Mouse (Mus musculus): Measurements from ENCODE around the gene Chrnb1. TPM values are rescaled to one million over a fixed set of nuclear protein-coding genes. Genes with fewer than 3 reads are reported as not detected.
A peak's percentile ranks its signal among the peaks of the same experiment; 100 is the strongest.

Chrnb1 gene
- polyA plus RNA-seq, 1 experiment from 2014 or later, result 1.2 TPM

DNA sequence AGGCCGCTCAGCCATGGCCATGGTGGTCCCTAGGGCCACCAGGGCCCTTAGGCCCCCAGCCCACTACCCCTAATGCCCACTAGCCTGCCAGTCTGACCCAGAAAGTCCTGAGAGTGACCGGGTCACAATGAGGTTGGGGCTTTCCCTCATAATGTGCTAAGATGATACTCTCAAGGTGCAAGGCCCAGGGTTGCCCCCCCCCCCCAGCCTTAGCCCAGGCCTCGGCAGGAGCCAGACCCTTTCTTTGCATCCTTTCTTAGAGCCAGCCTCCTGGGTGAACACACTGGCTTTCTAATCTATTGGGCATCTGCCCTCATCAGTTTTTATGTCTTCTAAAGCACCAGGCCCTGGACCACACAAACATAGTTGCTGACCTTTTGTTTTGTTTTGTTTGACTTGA, 26.3 kb upstream of the Chrnb1 start, which contains the start of gene Spem1:
TSS of gene Spem1 (minus strand) at position 101 of the 400 bp plus-strand sequence.
- Histone ChIP-seq H3K4me2 (replicated peaks) (no peak within 1 kb of the TSS), H3K27ac (replicated peaks) (no peak within 1 kb of the TSS), H3K36me3 (peaks cover 29% of the 10 kb centered on the region), H3K9me3 (no peaks in the 10 kb centered on the region), H3K4me1 (no peaks in the 10 kb centered on the region), H3K4me3 (no peak within 1 kb of the TSS), H3K27me3 (no peaks in the 10 kb centered on the region), H3K9ac (replicated peaks) (no peak within 1 kb of the TSS)
- whole genome bisulfite sequencing, result 86% methylated on average over 3 of the region's 3 CpGs
- ATAC-seq (replicated peaks), result no peak

DNA sequence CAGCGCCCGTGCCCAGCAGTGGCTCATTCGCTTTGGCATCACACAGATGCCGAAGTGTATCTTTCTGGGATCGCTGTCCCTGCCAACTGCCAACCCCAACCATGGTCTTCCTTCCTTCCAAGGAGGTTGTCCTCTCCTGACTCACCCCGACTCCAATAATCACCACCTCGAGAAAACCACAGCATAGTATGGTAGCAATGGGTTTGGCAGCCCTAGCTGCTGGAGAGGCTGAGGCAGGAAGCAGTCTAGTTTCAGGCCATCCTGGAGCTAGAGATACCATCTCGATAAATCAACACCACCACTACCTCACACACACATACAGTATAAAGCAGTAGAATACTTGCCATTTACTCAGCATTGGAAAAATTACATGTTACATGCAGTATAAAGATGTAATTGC, 23.1 kb upstream of the Chrnb1 start:
- Histone ChIP-seq H3K9ac (replicated peaks) (no peak overlapping the region), H3K4me3 (no peak overlapping the region), H3K9me3 (no peaks in the 10 kb centered on the region), H3K4me1 (no peaks in the 10 kb centered on the region), H3K27ac (replicated peaks) (no peak overlapping the region), H3K27me3 (no peaks in the 10 kb centered on the region), H3K36me3 (no peaks in the 10 kb centered on the region; the same call in 1 of the 2 replicates), H3K4me2 (replicated peaks) (no peak overlapping the region)
- 93% methylated on average over 8 of the region's 8 CpGs for WGBS
- ATAC-seq (replicated peaks), result no peak

DNA sequence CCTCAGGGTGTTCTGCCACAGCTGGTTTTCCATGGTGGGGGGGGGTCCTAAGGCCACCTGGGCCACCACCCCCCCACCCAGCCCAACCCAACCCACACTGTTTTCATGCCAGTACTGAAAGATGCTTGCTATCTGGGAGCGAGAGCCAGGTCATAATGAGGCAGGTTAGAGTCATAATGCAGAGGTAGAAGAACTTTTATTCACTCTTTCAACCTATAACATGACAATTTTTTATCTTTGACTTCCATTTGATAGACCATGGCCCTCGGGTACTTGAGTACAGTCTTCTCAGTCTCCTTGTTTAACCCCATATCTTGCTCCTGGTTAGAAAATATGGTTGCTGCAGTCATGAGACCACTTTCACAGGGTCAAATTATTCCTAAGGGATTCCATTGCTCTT, 22.6 kb upstream of the Chrnb1 start, which contains the start of gene Spem2:
TSS of gene Spem2 (minus strand) at position 101 of the 400 bp plus-strand sequence.
- 89% methylated on average over 2 of the region's 2 CpGs for WGBS

DNA sequence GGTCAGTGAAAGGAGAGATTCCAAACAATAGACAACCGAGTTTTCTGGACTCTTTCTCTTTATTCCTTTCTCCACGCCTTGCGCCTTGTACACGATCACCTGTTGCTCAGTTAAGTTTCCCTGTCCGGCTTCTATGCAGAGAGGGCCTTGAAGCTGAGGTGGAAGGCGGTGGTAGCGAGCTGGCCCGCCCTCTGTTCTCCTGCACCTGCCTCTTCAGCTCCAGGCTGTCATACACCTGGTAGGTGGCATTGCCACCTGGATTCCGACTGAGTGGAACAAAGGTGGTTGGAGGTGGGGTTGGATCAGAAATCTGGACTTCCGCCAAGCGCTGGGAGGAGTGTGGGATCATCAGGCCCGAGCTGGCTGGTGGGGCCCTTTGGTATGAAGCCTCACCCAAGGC, 20.8 kb upstream of the Chrnb1 start:
- Histone ChIP-seq H3K27me3 (no peaks in the 10 kb centered on the region), H3K4me2 (replicated peaks) (no peak overlapping the region), H3K4me3 (no peak overlapping the region), H3K9me3 (no peaks in the 10 kb centered on the region), H3K4me1 (no peaks in the 10 kb centered on the region), H3K27ac (replicated peaks) (no peak overlapping the region), H3K9ac (replicated peaks) (no peak overlapping the region), H3K36me3 (no peaks in the 10 kb centered on the region)
- no peak for ATAC-seq (replicated peaks)
- 94% methylated on average over 12 of the region's 12 CpGs for WGBS

More for the DNA sequence above, 22.6 kb upstream of the Chrnb1 start, which contains the start of gene Spem2:
- ATAC-seq (replicated peaks), result no peak
- Histone ChIP-seq H3K4me1 (no peaks in the 10 kb centered on the region), H3K4me3 (no peak within 1 kb of the TSS), H3K9ac (replicated peaks) (no peak within 1 kb of the TSS), H3K27me3 (no peaks in the 10 kb centered on the region), H3K4me2 (replicated peaks) (no peak within 1 kb of the TSS), H3K9me3 (no peaks in the 10 kb centered on the region), H3K27ac (replicated peaks) (no peak within 1 kb of the TSS), H3K36me3 (no peaks in the 10 kb centered on the region)

DNA sequence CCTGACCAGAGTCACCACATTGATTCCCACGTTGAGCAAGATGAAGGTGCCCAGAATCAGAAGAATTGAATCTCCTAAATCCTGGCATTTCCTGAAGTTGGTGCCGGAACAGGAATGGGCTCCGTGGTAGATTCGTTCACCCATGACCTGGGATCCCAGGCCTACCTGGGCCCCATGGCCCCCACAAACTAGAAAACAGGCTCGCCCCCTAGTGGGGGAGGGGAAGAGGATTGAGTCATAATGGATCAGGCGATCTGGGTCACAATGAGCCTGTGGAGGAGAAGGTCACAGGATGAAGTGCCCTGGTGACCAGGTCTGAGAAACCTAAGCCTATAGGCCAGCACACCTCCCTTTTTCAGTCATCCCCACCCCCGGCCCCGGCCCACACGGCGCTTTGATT, 19.4 kb upstream of the Chrnb1 start, which contains the start of gene Gm39566:
TSS of gene Gm39566 (minus strand) at position 144 of the 400 bp plus-strand sequence.
- no peaks in the 10 kb centered on the region for H3K27me3 ChIP-seq
- H3K4me1 ChIP-seq, result no peaks in the 10 kb centered on the region
- H3K9me3 ChIP-seq, result no peaks in the 10 kb centered on the region
- no peak within 1 kb of the TSS for H3K4me2 ChIP-seq (replicated peaks)
- ATAC-seq (replicated peaks), result no peak
- no peak within 1 kb of the TSS for H3K4me3 ChIP-seq
- H3K9ac ChIP-seq (replicated peaks), result no peak within 1 kb of the TSS
- H3K27ac ChIP-seq (replicated peaks), result no peak within 1 kb of the TSS
- 65% methylated on average over 10 of the region's 10 CpGs for WGBS
- no peaks in the 10 kb centered on the region for H3K36me3 ChIP-seq

DNA sequence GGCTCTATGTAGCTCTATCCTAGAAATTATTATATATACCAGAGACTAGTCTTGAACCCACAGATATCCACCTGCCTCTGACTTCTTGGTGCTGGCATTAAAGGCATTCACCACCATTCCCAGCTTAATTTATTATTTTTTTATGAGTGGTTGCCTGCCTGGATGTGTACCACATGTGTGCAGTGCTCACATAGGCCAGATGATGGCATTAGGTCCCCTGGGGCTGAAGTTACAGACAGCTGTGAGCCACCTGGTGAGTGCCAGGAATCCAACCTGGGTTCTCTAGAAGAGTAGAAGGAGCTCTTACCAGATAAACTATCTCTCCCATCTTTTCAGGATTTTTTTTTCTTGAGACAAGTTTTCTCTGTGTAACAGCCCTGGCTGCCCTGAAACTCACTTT, 14.5 kb upstream of the Chrnb1 start:
- Histone ChIP-seq H3K9ac (replicated peaks) (no peak overlapping the region), H3K9me3 (no peaks in the 10 kb centered on the region), H3K4me3 (no peak overlapping the region), H3K36me3 (no peaks in the 10 kb centered on the region), H3K4me1 (0 out of 2 replicates have a peak, but pooled peaks cover 3% of the 10 kb centered on the region), H3K4me2 (replicated peaks) (no peak overlapping the region), H3K27ac (replicated peaks) (no peak overlapping the region), H3K27me3 (peaks cover 11% of the 10 kb centered on the region)
- no peak for ATAC-seq (replicated peaks)

DNA sequence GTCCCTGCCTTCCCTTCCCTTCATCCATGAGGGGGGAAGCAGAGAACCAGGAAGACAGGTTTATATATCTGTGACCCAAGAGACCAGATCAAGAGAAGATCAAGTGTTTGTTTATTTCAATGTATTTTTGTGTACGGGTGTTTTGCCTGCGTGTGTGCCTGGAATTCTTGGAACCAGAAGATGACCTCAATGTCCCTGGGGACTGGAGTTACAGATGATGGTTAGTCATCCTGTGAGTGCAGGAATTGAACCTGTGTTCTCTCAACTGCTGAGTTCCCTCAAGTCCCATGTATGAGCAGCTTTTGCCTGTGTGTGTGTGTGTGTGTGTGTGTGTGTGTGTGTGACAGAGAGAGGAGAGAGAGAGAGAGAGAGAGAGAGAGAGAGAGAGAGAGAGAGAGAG, 11.9 kb upstream of the Chrnb1 start:
- H3K4me2 ChIP-seq (replicated peaks), result no peak overlapping the region
- H3K9me3 ChIP-seq, result no peaks in the 10 kb centered on the region
- H3K27me3 ChIP-seq, result peaks cover 19% of the 10 kb centered on the region
- 86% methylated on average over 2 of the region's 2 CpGs for WGBS
- peaks cover 29% of the 10 kb centered on the region for H3K4me1 ChIP-seq
- no peak overlapping the region for H3K4me3 ChIP-seq
- ATAC-seq (replicated peaks), result no peak
- H3K27ac ChIP-seq (replicated peaks), result no peak overlapping the region
- no peak overlapping the region for H3K9ac ChIP-seq (replicated peaks)
- no peaks in the 10 kb centered on the region for H3K36me3 ChIP-seq

DNA sequence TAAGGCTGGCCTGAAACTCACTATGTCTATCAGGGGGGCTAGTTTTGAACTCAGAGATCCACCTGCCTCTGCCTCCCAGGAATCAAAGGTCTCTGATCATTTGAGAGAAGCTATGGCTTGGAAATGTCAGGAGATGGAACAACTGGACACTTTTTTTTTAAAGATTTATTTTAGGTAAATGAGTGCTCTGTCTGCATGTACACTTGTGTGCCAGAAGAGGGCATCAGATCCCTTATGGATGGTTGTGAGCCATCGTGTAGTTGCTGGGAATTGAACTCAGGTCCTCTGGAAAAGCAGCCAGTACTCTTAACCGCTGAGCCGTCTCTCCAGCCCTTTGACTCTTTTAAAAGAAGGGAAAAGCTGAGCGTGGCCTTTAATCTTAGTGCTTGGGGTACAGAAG, 10.6 kb upstream of the Chrnb1 start:
- peaks cover 42% of the 10 kb centered on the region for H3K4me1 ChIP-seq

DNA sequence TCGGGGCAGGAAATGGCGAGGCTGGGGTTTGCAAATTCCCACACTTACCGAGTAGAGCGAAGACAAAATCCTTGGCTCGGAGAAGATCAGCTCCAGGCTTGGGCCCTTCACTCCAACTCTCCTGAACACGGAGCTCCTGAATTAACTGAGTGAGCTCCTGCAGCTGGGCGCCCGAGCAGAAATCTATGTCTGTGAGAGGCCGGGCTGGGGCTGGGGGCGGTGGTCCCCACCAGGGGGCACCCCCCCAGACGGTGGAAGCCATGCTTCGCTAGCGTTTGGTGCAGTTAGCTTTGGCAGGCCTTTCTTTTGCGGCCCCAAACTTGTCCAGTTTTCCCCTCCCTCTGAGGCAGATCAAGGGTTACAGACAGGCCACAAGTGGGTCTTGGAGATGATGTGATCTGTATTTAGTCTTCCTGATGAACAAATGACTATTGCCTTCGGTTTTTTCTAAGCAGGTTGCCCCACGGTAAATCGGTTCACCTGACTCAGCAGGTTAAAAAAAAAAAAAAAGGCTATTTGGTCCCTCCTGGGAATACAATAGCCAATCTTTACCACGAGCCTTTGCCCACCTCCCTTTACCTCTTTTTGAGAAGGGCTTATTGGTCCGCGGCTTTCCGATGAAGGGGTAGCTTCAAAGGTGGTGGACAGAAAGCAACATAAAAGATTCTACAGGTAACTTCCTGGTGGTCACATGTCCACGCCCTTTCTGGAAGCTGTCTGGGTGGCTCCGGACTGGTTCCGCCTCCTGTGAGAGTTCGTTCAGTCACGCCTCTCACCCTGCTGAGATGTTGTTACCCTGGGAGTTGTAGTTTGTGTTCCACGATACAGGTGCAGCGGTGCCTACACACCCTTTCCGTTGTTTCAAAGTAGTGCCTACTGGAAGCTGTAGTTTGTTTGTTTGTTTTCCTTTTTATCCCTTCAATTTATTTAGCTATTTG, 9.5 kb upstream of the Chrnb1 start, which contains the start of gene Tmem102:
TSS of gene Tmem102 (minus strand) at position 653 of the 938 bp plus-strand sequence.
- Histone ChIP-seq H3K27me3 (peaks cover 19% of the 10 kb centered on the region), H3K9ac (replicated peaks) (no peak within 1 kb of the TSS), H3K27ac (replicated peaks) (no peak within 1 kb of the TSS), H3K9me3 (no peaks in the 10 kb centered on the region), H3K4me3 (0 out of 2 replicates have a peak within 1 kb of the TSS, but pooled peaks have one; percentile 68), H3K4me1 (peaks cover 46% of the 10 kb centered on the region), H3K4me2 (replicated peaks) (peak within 1 kb of the TSS; percentile 98), H3K36me3 (no peaks in the 10 kb centered on the region)
- WGBS, result 4% methylated on average over 29 of the region's 29 CpGs
- ATAC-seq (replicated peaks), result no peak

More for the DNA sequence above, 10.6 kb upstream of the Chrnb1 start:
- Histone ChIP-seq H3K9me3 (no peaks in the 10 kb centered on the region), H3K9ac (replicated peaks) (no peak overlapping the region), H3K27me3 (peaks cover 19% of the 10 kb centered on the region), H3K27ac (replicated peaks) (no peak overlapping the region), H3K4me3 (no peak overlapping the region), H3K4me2 (replicated peaks) (no peak overlapping the region), H3K36me3 (no peaks in the 10 kb centered on the region)
- WGBS, result 84% methylated on average over 4 of the region's 4 CpGs
- ATAC-seq (replicated peaks), result no peak

DNA sequence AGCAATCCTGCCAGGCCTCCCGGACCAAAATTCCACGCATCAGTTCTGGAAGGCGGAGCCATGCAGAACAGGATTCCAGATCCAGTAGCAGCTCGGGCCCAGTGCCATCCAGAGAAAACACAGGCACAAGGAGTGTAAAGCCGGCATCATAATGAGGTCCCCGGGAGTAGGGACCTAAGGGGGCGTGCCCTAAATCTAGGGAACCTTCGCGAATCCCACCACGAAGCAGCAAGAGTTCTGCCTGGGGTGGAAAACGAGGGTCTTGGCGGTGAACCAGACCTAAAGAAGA, 8.9 kb upstream of the Chrnb1 start:
- no peak overlapping the region for H3K9ac ChIP-seq (replicated peaks)
- 0 out of 2 replicates have a peak overlapping the region, but pooled peaks have one; percentile 68 for H3K4me3 ChIP-seq
- H3K36me3 ChIP-seq, result no peaks in the 10 kb centered on the region
- H3K27ac ChIP-seq (replicated peaks), result no peak overlapping the region
- WGBS, result 6% methylated on average over 12 of the region's 12 CpGs
- no peak for ATAC-seq (replicated peaks)
- peak overlapping the region; percentile 98 for H3K4me2 ChIP-seq (replicated peaks)
- H3K9me3 ChIP-seq, result no peaks in the 10 kb centered on the region
- peaks cover 19% of the 10 kb centered on the region for H3K27me3 ChIP-seq
- H3K4me1 ChIP-seq, result peaks cover 53% of the 10 kb centered on the region

DNA sequence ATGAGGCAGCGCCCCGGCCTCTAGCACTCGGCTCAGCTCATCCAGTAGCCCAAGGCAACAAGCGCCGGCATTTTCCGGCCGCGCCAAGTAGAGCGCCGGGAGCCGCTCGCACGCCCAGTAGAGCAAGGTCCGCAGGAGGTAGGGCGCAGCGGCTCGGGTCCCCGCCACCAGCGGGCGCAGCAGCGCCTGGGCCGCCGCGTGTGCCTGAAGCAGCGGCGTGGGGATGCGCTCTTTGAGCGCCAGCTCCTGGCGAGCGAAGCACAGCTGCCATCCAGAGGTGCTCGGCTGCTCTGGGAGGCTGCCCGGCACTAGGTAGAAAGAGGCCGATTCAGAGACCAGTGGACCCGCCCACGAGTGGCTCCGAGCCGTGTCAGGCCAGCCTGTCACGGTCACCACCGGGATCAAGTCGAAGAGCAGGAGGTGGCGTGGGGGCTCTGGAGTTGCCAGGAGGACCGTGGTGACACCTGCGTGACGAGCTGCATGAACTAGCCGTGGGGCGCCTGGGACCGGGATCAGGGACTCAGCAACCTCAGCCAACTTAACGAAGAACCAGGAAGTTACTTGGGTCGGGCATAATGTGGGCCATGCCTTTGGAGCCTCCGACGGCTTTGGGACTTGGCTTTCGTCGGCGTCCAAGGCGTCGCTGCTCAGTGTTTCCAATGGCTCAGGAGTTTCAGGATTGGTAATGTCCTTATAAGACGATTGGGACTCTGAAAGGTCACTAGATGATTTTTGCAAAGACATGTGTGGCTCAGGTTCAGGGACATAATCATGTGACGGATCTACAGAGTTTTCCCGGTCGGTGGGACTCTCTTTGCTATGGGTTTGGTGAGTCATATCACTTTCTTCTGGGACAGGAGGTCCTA, 8.3 kb upstream of the Chrnb1 start:
- Histone ChIP-seq H3K27ac (replicated peaks) (peak overlapping the region; percentile 98; the same call in 1 of the 2 replicates), H3K4me1 (peaks cover 59% of the 10 kb centered on the region), H3K4me2 (replicated peaks) (peak overlapping the region; percentile 98), H3K36me3 (no peaks in the 10 kb centered on the region), H3K9me3 (no peaks in the 10 kb centered on the region), H3K9ac (replicated peaks) (peak overlapping the region; percentile 76), H3K4me3 (peak overlapping the region; percentile 68), H3K27me3 (peaks cover 19% of the 10 kb centered on the region)
- WGBS, result 1% methylated on average over 60 of the region's 60 CpGs
- peak; percentile 27; the same call in 1 of the 2 replicates for ATAC-seq (replicated peaks)

DNA sequence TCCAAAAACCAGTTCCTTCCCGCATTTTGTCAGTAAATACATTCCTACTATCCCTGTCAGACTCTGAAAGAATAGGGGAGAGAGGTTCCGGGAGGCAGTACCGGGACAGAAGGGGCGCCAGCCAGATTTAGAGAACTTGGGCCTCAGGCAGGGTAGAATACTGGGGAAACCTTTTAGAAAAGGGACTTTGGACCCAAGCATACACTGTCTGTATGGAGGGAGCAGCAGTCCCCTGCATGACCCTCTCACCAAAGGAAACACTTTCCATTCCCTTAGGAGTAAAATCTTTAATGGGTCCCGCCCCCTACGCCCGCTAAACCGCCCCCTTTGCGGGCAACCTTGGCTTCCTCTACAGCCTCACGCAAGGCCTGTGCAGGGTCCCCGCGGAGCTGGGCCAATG, 7.6 kb upstream of the Chrnb1 start:
- H3K9me3 ChIP-seq, result no peaks in the 10 kb centered on the region
- peak; percentile 1; the same call in 1 of the 2 replicates for ATAC-seq (replicated peaks)
- peak overlapping the region; percentile 68 for H3K4me3 ChIP-seq
- H3K9ac ChIP-seq (replicated peaks), result peak overlapping the region; percentile 76
- H3K4me2 ChIP-seq (replicated peaks), result peak overlapping the region; percentile 98
- no peaks in the 10 kb centered on the region for H3K36me3 ChIP-seq
- peaks cover 19% of the 10 kb centered on the region for H3K27me3 ChIP-seq
- peaks cover 62% of the 10 kb centered on the region for H3K4me1 ChIP-seq
- WGBS, result under 1% methylated on average over 12 of the region's 12 CpGs
- peak overlapping the region; percentile 98 for H3K27ac ChIP-seq (replicated peaks)

Measured in forebrain, embryonic 15.5 days (tissue).